Mouse (Mus musculus) embryonic facial prominence, embryonic 10.5 days (tissue): ENCODE results near the gene Pcsk2. TPM values are rescaled to one million over a fixed set of nuclear protein-coding genes. Genes with fewer than 3 reads are reported as not detected.
A peak's percentile ranks its signal among the peaks of the same experiment; 100 is the strongest.

Experiments
- DNase-seq: peaks from one replicate; pipeline ENCODE4 v3.0.0-alpha.2; 2017; ENCODE audit warnings: low spot score
- H3K27ac ChIP-seq: fragments of 300-500 bp; sonication (generic); replicated peaks from 2 replicates; pipeline ENCODE4 v1.5.1; 2016; ENCODE audit warnings: mild to moderate bottlenecking
- H3K27me3 ChIP-seq: fragments of 300-500 bp; sonication (generic); replicated peaks from 2 replicates; pipeline ENCODE4 v1.6.1; 2016; ENCODE audit warnings: low read depth, mild to moderate bottlenecking; ENCODE audit not compliant: poor library complexity, severe bottlenecking
- H3K36me3 ChIP-seq: fragments of 300-500 bp; sonication (generic); replicated peaks from 2 replicates; pipeline ENCODE4 v1.6.1; 2016; ENCODE audit warnings: mild to moderate bottlenecking, moderate library complexity
- H3K4me1 ChIP-seq: fragments of 300-500 bp; sonication (generic); 2 replicates; pipeline ENCODE4 v1.6.1; 2016
- H3K4me3 ChIP-seq: fragments of 300-500 bp; sonication (generic); 2 replicates; pipeline ENCODE4 v1.5.1; 2016; ENCODE audit warnings: mild to moderate bottlenecking, moderate library complexity
- H3K9me3 ChIP-seq: fragments of 300-500 bp; sonication (generic); 2 replicates; pipeline ENCODE4 v1.6.1; 2016; ENCODE audit warnings: mild to moderate bottlenecking
- WGBS: fragments of 180-500 bp; shearing (Covaris S2); methylation state at CpG from one replicate; pipeline ENCODE4 v1.1.7; 2016; 5-methylcytosine and 5-hydroxymethylcytosine counted together
- polyA plus RNA-seq: library from polyadenylated mRNA; unstranded; fragments of >200 nt; fragmentation: Nextera tagmentation; extraction: Ambion mirVana; gene quantifications from 2 replicates; pipeline ENCODE4 v1.2.1, GENCODE M21; 2016

Pcsk2 gene
- polyA plus RNA-seq, 1 experiment from 2014 or later, result 0.93 TPM

GRCm38 (mm10) chr2:143852295-143853275 lies 306.6 kb downstream of the Pcsk2 start:
- Histone ChIP-seq H3K36me3 (no peaks in the 10 kb centered on the region), H3K4me1 (peaks cover 6% of the 10 kb centered on the region; the same call in 1 of the 2 replicates), H3K4me3 (no peak overlapping the region), H3K9me3 (no peaks in the 10 kb centered on the region), H3K27ac (no peak overlapping the region), H3K27me3 (no peaks in the 10 kb centered on the region)
- no peak for DNase-seq
- 66% methylated on average over 18 of the region's 18 CpGs for WGBS

- no peak for DNase-seq
- H3K9me3 ChIP-seq, result no peaks in the 10 kb centered on the region
- H3K36me3 ChIP-seq, result no peaks in the 10 kb centered on the region
- H3K27ac ChIP-seq, result no peak overlapping the region
- no peaks in the 10 kb centered on the region for H3K4me1 ChIP-seq
- WGBS, result 77% methylated on average over 4 of the region's 4 CpGs
- H3K27me3 ChIP-seq, result no peaks in the 10 kb centered on the region
- H3K4me3 ChIP-seq, result no peak overlapping the region
These were observed 307.5 kb downstream of the Pcsk2 start for GRCm38 (mm10) chr2:143853447-143853846.

GRCm38 (mm10) chr2:143859166-143859565 lies 313.2 kb downstream of the Pcsk2 start:
- Histone ChIP-seq H3K9me3 (no peaks in the 10 kb centered on the region), H3K27ac (no peak overlapping the region), H3K27me3 (peaks cover 34% of the 10 kb centered on the region), H3K4me3 (no peak overlapping the region), H3K4me1 (peaks cover 10% of the 10 kb centered on the region), H3K36me3 (no peaks in the 10 kb centered on the region)
- no peak for DNase-seq
- WGBS, result 83% methylated on average over 2 of the region's 2 CpGs

GRCm38 (mm10) chr2:143862484-143863231 lies 316.7 kb downstream of the Pcsk2 start, which contains the start of gene Bfsp1:
Gene Bfsp1 (minus strand): TSS chr2:143863173.
- Histone ChIP-seq H3K27me3 (peaks cover 52% of the 10 kb centered on the region), H3K4me3 (peak within 1 kb of the TSS; percentile 59), H3K36me3 (no peaks in the 10 kb centered on the region), H3K27ac (peak within 1 kb of the TSS; percentile 90), H3K9me3 (no peaks in the 10 kb centered on the region), H3K4me1 (peaks cover 10% of the 10 kb centered on the region)
- 3% methylated on average over 86 of the region's 86 CpGs for WGBS
- DNase-seq, result peak; percentile 77

- H3K27me3 ChIP-seq, result peaks cover 52% of the 10 kb centered on the region
- WGBS, result 72% methylated on average over 8 of the region's 8 CpGs
- no peaks in the 10 kb centered on the region for H3K9me3 ChIP-seq
- H3K4me3 ChIP-seq, result no peak overlapping the region
- no peaks in the 10 kb centered on the region for H3K36me3 ChIP-seq
- peaks cover 10% of the 10 kb centered on the region for H3K4me1 ChIP-seq
- no peak overlapping the region for H3K27ac ChIP-seq
- DNase-seq, result no peak
These were observed 318.6 kb downstream of the Pcsk2 start for GRCm38 (mm10) chr2:143864600-143864999.
